ENCODE assay signal across 7 mouse cellular contexts in the genomic region with DNA sequence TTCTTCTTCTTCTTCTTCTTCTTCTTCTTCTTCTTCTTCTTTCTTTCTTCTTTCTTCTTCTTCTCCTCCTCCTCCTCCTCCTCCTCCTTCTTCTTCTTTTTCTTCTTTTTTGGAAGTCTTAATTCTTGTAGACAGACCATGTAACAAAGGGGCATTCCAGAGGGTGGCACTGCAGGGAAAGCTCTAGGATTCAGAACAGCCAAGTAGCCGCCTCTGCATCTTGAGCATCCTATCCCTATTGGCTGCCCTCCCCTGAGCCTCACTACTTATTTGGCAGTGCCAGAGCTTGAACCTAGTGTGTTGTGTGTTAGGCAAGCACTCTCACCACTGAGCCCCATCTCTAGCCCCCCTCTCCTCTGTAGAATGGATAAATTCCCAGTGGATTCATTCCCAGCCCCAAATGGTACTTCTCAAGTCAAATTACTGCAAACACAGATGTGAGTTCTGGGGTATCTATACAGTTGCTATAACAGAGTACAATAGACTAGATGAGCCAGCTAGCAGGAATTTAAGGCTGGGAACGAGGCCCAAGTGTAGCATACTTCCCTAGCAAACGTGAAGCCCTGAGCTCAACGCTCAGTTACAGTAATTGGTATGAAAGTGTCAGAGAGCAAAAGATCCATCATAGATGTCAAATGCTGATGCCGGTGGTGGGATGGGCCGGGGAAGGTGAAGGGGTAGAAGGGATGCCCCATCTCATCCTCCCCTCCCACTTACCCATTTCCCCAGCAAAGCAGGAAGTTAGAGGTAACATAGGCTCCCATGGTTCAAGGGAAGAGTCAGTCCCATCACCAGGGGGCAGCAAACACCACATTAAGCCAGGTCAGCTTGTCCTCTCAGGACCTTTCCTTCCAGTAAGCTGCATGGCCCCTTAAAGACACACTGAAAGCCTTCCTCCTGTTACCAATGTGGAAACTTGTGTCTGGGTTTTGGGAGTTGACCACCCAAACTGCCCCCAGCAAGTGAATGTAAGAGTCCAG. TPM values are rescaled to one million over a fixed set of nuclear protein-coding genes. Genes with fewer than 3 reads are reported as not detected.
A peak's percentile ranks its signal among the peaks of the same experiment; 100 is the strongest.
DNase-seq lines count a peak whose midpoint lies in the region; TF ChIP-seq lines count a peak whose summit lies in the region.

No protein-coding gene starts in this region.

- H3K27me3 ChIP-seq in CH12.LX (replicated peaks): no peaks in the 10 kb centered on the region
- H3K27me3 ChIP-seq in heart, adult 2 months (ENCODE audit: control insufficient read depth, insufficient read depth, low read length): no peaks in the 10 kb centered on the region
- H3K27me3 ChIP-seq in megakaryocyte, embryonic 14.5 days (replicated peaks): no peaks in the 10 kb centered on the region

- H3K4me3 ChIP-seq in CH12.LX (replicated peaks in 1 of 3; ENCODE audit: low read depth in 2 of 3, low read length in 2 of 3, poor library complexity in 1 of 3): no peak overlapping the region
- no peak overlapping the region for H3K4me3 ChIP-seq in heart, adult 2 months
- peak overlapping the region; percentile 80 for H3K4me3 ChIP-seq in megakaryocyte, embryonic 14.5 days (replicated peaks)

- DNase-seq in CH12.LX (ENCODE audit: extremely low read depth): peak; percentile 92
- DNase-seq in T-cell, adult 2 months (ENCODE audit: low spot score): peak; percentile 78
- peak; percentile 72 to 76 for DNase-seq in cerebellum, postnatal 36 days
- peak; percentile 78 to 82 for DNase-seq in heart, adult 2 months
- DNase-seq in layer of hippocampus, postnatal 10 days (ENCODE audit: low spot score in 2 of 2): peak; percentile 81 to 87
- DNase-seq in spleen, adult 18-20 months: peak; percentile 70 to 88

- TF ChIP-seq POLR2A in CH12.LX (IDR thresholded peaks at IDR 0.05; ENCODE audit: low read depth, low read length): no peak
- TF ChIP-seq POLR2A in heart, adult 2 months (IDR thresholded peaks at IDR 0.05; ENCODE audit: insufficient read depth, low read depth, low read length): no peak

- TF ChIP-seq RAD21 in CH12.LX (IDR thresholded peaks at IDR 0.05; ENCODE audit: low read depth, low read length): peak; percentile 99

- no peak overlapping the region for H3K9ac ChIP-seq in CH12.LX (ENCODE audit: insufficient read depth, low read depth)
- no peak overlapping the region for H3K9ac ChIP-seq in heart, adult 2 months (ENCODE audit: low read depth, low read length)

- H3K4me2 ChIP-seq in CH12.LX (ENCODE audit: insufficient read depth, low read depth, poor library complexity, severe bottlenecking): 0 out of 2 replicates have a peak overlapping the region, but pooled peaks have one; percentile 8

- peaks cover 0 to under 1% of the 10 kb centered on the region in 2 experiments for H3K36me3 ChIP-seq in CH12.LX (replicated peaks in 1 of 2; ENCODE audit: control insufficient read depth in 1 of 2, insufficient read depth in 1 of 2, low read length in 1 of 2)
- no peaks in the 10 kb centered on the region for H3K36me3 ChIP-seq in heart, adult 2 months (ENCODE audit: control insufficient read depth, insufficient read depth, low read length)
- no peaks in the 10 kb centered on the region for H3K36me3 ChIP-seq in megakaryocyte, embryonic 14.5 days (replicated peaks; ENCODE audit: low read length)

- intact Hi-C loops in heart, adult 2 months (cut with DNase I): loop anchor here (2.0 to 5.0 kb wide), 5 partner anchors 122 to 462 kb away; a partner anchor contains a TSS

- dilution Hi-C loops in CH12.LX (cut with MboI; ENCODE audit: extremely low pct_ligation_motif_present, extremely low pct_unique_long_range_greater_than_20kb, low sequenced_read_pairs): no loop called here

- H3K27ac ChIP-seq in CH12.LX (ENCODE audit: insufficient read depth, low read depth): no peak overlapping the region
- H3K27ac ChIP-seq in heart, adult 2 months: no peak overlapping the region

- H3K4me1 ChIP-seq in CH12.LX (ENCODE audit: control insufficient read depth in 1 of 2, insufficient read depth in 2 of 2): peaks cover 4 to 35% of the 10 kb centered on the region in 2 experiments; a peak in 3 of 4 replicates
- peaks cover 2% of the 10 kb centered on the region for H3K4me1 ChIP-seq in heart, adult 2 months (ENCODE audit: control insufficient read depth, insufficient read depth, low read length)
- peaks cover 47% of the 10 kb centered on the region for H3K4me1 ChIP-seq in megakaryocyte, embryonic 14.5 days

- peak; percentile 71 to 95 for TF ChIP-seq CTCF in CH12.LX (conservative IDR thresholded peaks at IDR 0.05 in 1 of 2, IDR thresholded peaks at IDR 0.05 in 1 of 2; ENCODE audit: low read depth in 2 of 2, low read length in 2 of 2)
- peak; percentile 87 for TF ChIP-seq CTCF in heart, adult 2 months (IDR thresholded peaks at IDR 0.05)

- peaks cover 13% of the 10 kb centered on the region for H3K79me2 ChIP-seq in CH12.LX (replicated peaks; ENCODE audit: control insufficient read depth, extremely low read depth, insufficient read depth, poor library complexity, severe bottlenecking)
- H3K79me2 ChIP-seq in heart, adult 2 months (replicated peaks; ENCODE audit: control insufficient read depth, insufficient read depth, low read length): peaks cover 2% of the 10 kb centered on the region

- no peak for TF ChIP-seq EP300 in CH12.LX (IDR thresholded peaks at IDR 0.05; ENCODE audit: low read length)
- peak; percentile 82; the same call in 1 of the 2 replicates for TF ChIP-seq EP300 in heart, adult 2 months (IDR thresholded peaks at IDR 0.05; ENCODE audit: insufficient read depth, low read depth, low read length)

- WGBS in heart, adult 2 months: 19% methylated on average over 6 of the region's 6 CpGs

- in situ Hi-C loops in CH12.LX (cut with MboI; ENCODE audit: low pct_ligation_motif_present, low pct_unique_long_range_greater_than_20kb, low sequenced_read_pairs): loop anchor here (5.0 kb wide), 2 partner anchors 121 to 211 kb away; a partner anchor contains a TSS

- H3K9me3 ChIP-seq in CH12.LX (replicated peaks; ENCODE audit: low read length): no peaks in the 10 kb centered on the region
- H3K9me3 ChIP-seq in megakaryocyte, embryonic 14.5 days: no peaks in the 10 kb centered on the region

TF ChIP-seq in CH12.LX, 34 proteins besides CTCF, POLR2A, EP300 and RAD21:
- TF ChIP-seq HCFC1 (IDR thresholded peaks at IDR 0.05; ENCODE audit: low read depth, low read length): 0 out of 2 replicates have a peak, but pooled peaks have one; percentile 39
- TF ChIP-seq NELFE (IDR thresholded peaks at IDR 0.05; ENCODE audit: low read depth, low read length): peak; percentile 45; the same call in 1 of the 2 replicates
- peak; percentile 60 for TF ChIP-seq ZC3H11A (IDR thresholded peaks at IDR 0.05; ENCODE audit: low read depth, low read length)
- peak; percentile 84 for TF ChIP-seq ELF1 (IDR thresholded peaks at IDR 0.05; ENCODE audit: low read depth, low read length)
- 0 out of 2 replicates have a peak, but pooled peaks have one; percentile 18 for TF ChIP-seq MAX (IDR thresholded peaks at IDR 0.05; ENCODE audit: low read length)
- TF ChIP-seq NRF1 (IDR thresholded peaks at IDR 0.05; ENCODE audit: low read depth, low read length): peak; percentile 45; the same call in 1 of the 2 replicates
- no peak for TF ChIP-seq ETS1 (conservative IDR thresholded peaks at IDR 0.05; ENCODE audit: low read depth, low read length)
- no peak; the same call in 1 of the 2 replicates for TF ChIP-seq MEF2A (IDR thresholded peaks at IDR 0.05; ENCODE audit: borderline replicate concordance, low read depth, low read length)
- TF ChIP-seq MAZ (IDR thresholded peaks at IDR 0.05; ENCODE audit: low read depth, low read length): 0 out of 2 replicates have a peak, but pooled peaks have one; percentile 49
- TF ChIP-seq USF1 (IDR thresholded peaks at IDR 0.05; ENCODE audit: low read depth, low read length): no peak
- 0 out of 2 replicates have a peak, but pooled peaks have one; percentile 19 for TF ChIP-seq JUND (conservative IDR thresholded peaks at IDR 0.05; ENCODE audit: low read depth, low read length)
- TF ChIP-seq MYC (IDR thresholded peaks at IDR 0.05; ENCODE audit: low read depth, low read length): peak; percentile 66; the same call in 1 of the 2 replicates
- TF ChIP-seq SIN3A (IDR thresholded peaks at IDR 0.05; ENCODE audit: low read length): peak; percentile 47; the same call in 1 of the 2 replicates
- TF ChIP-seq SMC3 (IDR thresholded peaks at IDR 0.05; ENCODE audit: low read depth, low read length): peak; percentile 92

RNA-seq across cellular contexts. Expression of a gene that starts 3.2 kb away (rescaled TPM):
- 8.9 and 12.7 TPM in 2 replicates for total RNA-seq in CH12.LX (2012; rRNA removed)
- 2.2 and 3.4 TPM in 2 replicates for total RNA-seq in CH12.LX (2014; rRNA removed)
- polyA plus RNA-seq in CH12.LX (2012; ENCODE audit: insufficient read length, low read depth): 31.3 and 41.7 TPM in 2 replicates
- total RNA-seq in heart, adult 2 months (2021): 10 to 100 TPM; 12.9 to 15.2 TPM
- polyA plus RNA-seq in heart, adult 2 months (2012; rRNA removed): 10.5 and 15.4 TPM in 2 replicates
- total RNA-seq in layer of hippocampus, postnatal 10 days (2021): 10 to 100 TPM; 49.9 to 57.0 TPM
- polyA plus RNA-seq in megakaryocyte, embryonic 14.5 days (2012; ENCODE audit: insufficient read depth, low replicate concordance): 62.2 and 88.1 TPM in 2 replicates

RNA-seq across cellular contexts. Expression of a gene that starts 8.3 kb away (rescaled TPM):
- total RNA-seq in CH12.LX (2012; rRNA removed): not detected in 2 replicates
- total RNA-seq in CH12.LX (2014; rRNA removed): not detected in 2 replicates
- polyA plus RNA-seq in CH12.LX (2012; ENCODE audit: insufficient read length, low read depth): not detected in 2 replicates
- not detected for total RNA-seq in heart, adult 2 months (2021)
- polyA plus RNA-seq in heart, adult 2 months (2012; rRNA removed): 0.94 and 0.96 TPM in 2 replicates
- total RNA-seq in layer of hippocampus, postnatal 10 days (2021): 1 to 10 TPM in 1 of 2 experiments, not detected in 1; 5.9 TPM
- 8.2 TPM in 1 of 2 replicates, not detected in the other for polyA plus RNA-seq in megakaryocyte, embryonic 14.5 days (2012; ENCODE audit: insufficient read depth, low replicate concordance)
